20 mouse cellular contexts compared by ENCODE assay signal in genomic region chr6:12348667-12349066, GRCm38 (mm10).
"Had no signal": no experiment of that assay in that cellular context is flagged by ENCODE, and none has a peak within 500 bp of the region (broad histone marks: within the 10 kb centered on the region; RNA-seq: fewer than 3 reads in every experiment).

No protein-coding gene starts in this region.

- H3K9ac ChIP-seq: liver, embryonic 14.5 days; lung, embryonic 15.5 days; midbrain, embryonic 12.5 days; midbrain, embryonic 15.5 days; neural tube, embryonic 13.5 days; neural tube, embryonic 15.5 days; stomach, embryonic 15.5 days had no signal

- DNase-seq: lung, adult 2 months; lung, postnatal 14 days; lung, postnatal 36 days; retina, postnatal 1 day; right cerebral cortex, adult 18-20 months; right cerebral cortex, postnatal 25 days; thymus, adult 2 months; thymus, postnatal 25 days; thymus, postnatal 4 days had no signal

- H3K4me3 ChIP-seq: lung, embryonic 15.5 days; midbrain, embryonic 12.5 days; midbrain, embryonic 15.5 days; neural tube, embryonic 13.5 days; neural tube, embryonic 15.5 days; stomach, embryonic 15.5 days had no signal

- H3K36me3 ChIP-seq: lung, embryonic 15.5 days; midbrain, embryonic 12.5 days; midbrain, embryonic 15.5 days; neural tube, embryonic 15.5 days; stomach, embryonic 15.5 days had no signal

- ATAC-seq: lung, postnatal 0 days; midbrain, embryonic 15.5 days had no signal

- H3K9me3 ChIP-seq: lung, embryonic 15.5 days; megakaryocyte, embryonic 14.5 days; midbrain, embryonic 12.5 days; midbrain, embryonic 15.5 days; neural tube, embryonic 13.5 days; neural tube, embryonic 15.5 days; stomach, embryonic 15.5 days had no signal

- H3K4me2 ChIP-seq: lung, embryonic 15.5 days; midbrain, embryonic 12.5 days; midbrain, embryonic 15.5 days; neural tube, embryonic 13.5 days; neural tube, embryonic 15.5 days; stomach, embryonic 15.5 days had no signal

- H3K4me1 ChIP-seq: lung, embryonic 15.5 days; megakaryocyte, embryonic 14.5 days; neural tube, embryonic 15.5 days; stomach, embryonic 15.5 days had no signal

- H3K27ac ChIP-seq: liver, embryonic 14.5 days; lung, embryonic 15.5 days; macrophage; midbrain, embryonic 15.5 days; neural tube, embryonic 15.5 days; stomach, embryonic 15.5 days; stomach, postnatal 0 days had no signal

- H3K27me3 ChIP-seq: lung, embryonic 15.5 days; megakaryocyte, embryonic 14.5 days; midbrain, embryonic 12.5 days; midbrain, embryonic 15.5 days; neural tube, embryonic 13.5 days; neural tube, embryonic 15.5 days; stomach, embryonic 15.5 days had no signal
